Mouse (Mus musculus) fat pad, adult 2 months (tissue): ENCODE measurements around the gene Arap1.
A peak's percentile ranks its signal among the peaks of the same experiment; 100 is the strongest.

Experiments
- DNase-seq: peaks from one replicate; pipeline ENCODE4 v3.0.0-alpha.2; 2011; ENCODE audit warnings: low read depth, low spot score; ENCODE audit errors: extremely low read depth

Arap1 gene

DNA sequence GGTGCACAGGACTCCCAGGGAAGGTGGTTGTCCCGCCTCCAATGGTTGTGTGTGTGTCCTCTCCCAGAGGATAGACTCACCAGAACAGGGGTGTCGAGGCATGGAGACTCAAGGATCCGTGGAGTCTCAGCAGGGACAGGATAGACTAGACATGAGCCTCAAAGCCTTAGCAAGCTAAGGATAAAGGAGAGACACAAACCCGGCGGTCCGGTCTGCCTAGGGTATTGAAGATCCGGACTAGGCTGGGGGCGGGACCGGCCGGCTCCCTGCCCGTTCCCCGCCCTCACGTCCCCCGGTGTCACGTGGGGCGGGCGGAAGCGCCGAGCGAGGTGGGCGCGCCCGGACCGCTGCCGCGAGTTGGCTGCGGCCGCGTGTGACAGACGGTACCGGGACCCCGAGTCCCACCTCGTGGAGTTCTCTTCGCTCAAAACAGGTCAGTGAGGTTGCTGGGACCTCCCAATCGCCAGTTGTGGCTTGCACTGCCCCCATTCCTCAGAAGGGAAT lies at the start of gene Arap1:
Arap1 (plus strand) TSS at position 301 of the 504 bp plus-strand sequence.
- no peak for DNase-seq

- no peak for DNase-seq
Observed at GRCm38 (mm10) chr7:101298375-101298774, 49.5 kb upstream of the Arap1 start.

- no peak for DNase-seq
Observed at GRCm38 (mm10) chr7:101301361-101301880, 46.4 kb upstream of the Arap1 start.

GRCm38 (mm10) chr7:101301881-101302456 lies 45.9 kb upstream of the Arap1 start, which contains the start of gene Atg16l2:
Atg16l2 (minus strand) TSS chr7:101302251.
- DNase-seq = peak; percentile 63

DNA sequence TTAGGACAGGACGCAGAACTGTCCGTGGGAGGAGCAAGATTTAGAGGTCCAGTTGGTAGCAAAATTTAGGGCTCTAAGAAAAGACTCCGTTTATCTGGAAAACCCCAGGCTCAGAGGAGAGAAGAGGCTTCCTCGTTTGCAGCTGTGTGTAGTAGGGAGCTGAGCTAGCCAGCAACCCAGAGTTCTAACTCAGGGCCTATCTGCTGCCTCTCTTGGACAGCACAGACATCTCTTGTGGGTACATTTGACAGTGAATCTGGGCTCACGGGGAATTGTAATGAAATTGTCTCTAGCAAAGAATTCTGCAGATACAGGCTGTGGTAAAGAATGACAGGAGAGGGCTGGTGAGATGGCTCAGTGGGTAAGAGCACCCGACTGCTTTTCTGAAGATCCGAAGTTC lies 45.2 kb upstream of the Arap1 start:
- no peak for DNase-seq

DNA sequence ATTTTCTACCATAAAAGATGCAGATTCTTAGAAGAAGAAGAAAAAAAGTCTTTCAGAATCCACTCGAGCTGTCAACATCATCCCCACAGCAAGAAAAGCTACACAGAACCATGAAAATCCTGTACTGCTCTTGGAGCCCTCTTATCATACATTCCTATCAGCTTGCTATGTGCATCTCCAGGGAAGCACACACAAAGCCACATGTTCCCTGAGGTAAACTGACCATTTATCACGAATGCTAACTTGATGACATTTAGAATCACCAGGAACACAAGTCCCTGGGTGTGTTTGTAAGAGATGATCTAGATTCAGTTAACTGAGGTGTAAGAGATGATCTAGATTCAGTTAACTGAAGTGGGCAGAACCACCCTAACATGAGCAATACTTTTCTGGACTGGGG lies 41.0 kb upstream of the Arap1 start:
- no peak for DNase-seq

GRCm38 (mm10) chr7:101309985-101310326 lies 37.9 kb upstream of the Arap1 start:
- no peak for DNase-seq

GRCm38 (mm10) chr7:101310327-101311028 lies 37.4 kb upstream of the Arap1 start:
- DNase-seq = peak; percentile 83

DNA sequence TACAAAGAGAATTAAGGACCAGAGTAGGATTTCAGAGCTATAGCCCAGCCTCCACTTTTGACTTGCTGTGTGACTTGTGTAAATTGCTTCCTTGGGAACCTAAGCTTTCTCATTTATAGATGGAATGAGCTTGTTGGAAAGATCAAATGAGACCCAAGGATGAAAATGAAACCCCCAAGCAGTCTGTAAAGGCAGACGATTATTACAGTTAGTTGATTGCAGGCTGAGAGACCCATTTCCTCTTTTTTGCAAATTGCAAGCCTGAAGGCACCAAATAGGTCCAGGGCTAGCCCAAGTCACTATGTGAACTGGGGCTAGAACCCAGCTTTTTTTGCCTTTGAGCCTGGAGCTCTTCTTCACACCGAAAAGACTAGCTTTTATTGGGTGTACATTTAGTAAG lies 36.8 kb upstream of the Arap1 start:
- DNase-seq = no peak

DNA sequence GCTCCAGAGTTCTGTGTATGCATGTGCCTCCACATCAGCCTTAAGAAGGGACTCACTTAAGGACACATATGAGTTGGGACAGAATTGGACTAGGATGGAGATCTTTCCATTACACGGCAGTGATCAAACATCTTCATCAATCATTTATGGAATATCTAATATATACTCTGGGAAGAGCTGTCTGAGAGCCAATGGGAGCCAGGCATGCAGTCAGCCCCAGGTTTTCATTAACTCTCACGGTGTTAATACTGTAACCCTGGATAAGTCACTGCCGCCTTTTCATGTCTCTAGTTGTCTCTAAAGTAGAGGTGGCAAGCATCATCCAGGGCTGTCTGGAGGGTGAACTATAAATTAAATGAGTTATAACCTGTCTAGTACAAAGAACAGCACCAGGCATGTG lies 34.8 kb upstream of the Arap1 start:
- DNase-seq = no peak

- no peak for DNase-seq
Observed at GRCm38 (mm10) chr7:101314396-101314795, 33.5 kb upstream of the Arap1 start.

DNA sequence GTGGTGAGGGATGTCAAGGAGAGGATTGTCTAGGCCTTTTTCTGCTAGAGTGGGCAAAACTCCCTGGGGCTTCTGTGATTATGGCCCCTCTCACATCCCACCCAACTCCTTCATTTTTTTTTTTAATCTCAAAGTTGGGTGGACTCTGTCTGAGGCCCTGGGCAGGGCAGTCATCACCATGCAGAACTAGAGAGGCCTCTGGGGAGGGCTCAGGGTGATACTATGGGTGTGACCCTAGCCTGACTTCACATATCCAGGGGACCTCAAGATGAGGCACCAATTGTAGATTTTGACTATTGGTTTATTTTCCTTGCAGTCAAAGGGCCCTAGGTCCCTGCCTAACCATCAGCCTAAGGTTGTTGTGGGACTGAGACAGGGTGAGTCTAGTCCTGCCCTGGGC lies 32.2 kb upstream of the Arap1 start:
- no peak for DNase-seq

GRCm38 (mm10) chr7:101316591-101317001 lies 31.3 kb upstream of the Arap1 start:
- DNase-seq = no peak

GRCm38 (mm10) chr7:101317014-101317413 lies 30.9 kb upstream of the Arap1 start, which contains the start of gene Stard10:
Stard10 (plus strand) TSS chr7:101317086.
- DNase-seq = no peak

DNA sequence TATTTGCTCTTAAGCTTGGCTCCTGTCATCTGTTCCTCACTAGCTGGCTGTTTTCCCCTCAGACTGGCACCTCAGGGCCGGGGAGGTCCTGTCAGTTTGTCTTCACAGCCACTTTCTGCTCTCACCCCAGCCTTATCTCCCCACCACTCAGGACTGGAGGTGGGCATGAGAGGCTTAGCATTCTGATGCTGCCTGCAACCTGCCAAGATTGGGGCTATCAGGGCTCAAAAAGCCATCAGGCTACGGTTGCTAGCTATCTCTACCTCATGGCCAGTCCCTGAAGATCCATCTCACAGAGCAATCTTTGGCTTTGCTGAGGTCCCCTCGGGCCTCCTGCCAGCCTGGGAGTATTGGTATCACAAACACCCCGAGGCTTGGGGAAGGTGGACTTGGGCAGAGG lies 29.0 kb upstream of the Arap1 start:
- DNase-seq = no peak

- no peak for DNase-seq
Observed at GRCm38 (mm10) chr7:101319796-101320195, 28.1 kb upstream of the Arap1 start.

- DNase-seq = no peak
Observed at GRCm38 (mm10) chr7:101320399-101321217, 27.3 kb upstream of the Arap1 start.

DNA sequence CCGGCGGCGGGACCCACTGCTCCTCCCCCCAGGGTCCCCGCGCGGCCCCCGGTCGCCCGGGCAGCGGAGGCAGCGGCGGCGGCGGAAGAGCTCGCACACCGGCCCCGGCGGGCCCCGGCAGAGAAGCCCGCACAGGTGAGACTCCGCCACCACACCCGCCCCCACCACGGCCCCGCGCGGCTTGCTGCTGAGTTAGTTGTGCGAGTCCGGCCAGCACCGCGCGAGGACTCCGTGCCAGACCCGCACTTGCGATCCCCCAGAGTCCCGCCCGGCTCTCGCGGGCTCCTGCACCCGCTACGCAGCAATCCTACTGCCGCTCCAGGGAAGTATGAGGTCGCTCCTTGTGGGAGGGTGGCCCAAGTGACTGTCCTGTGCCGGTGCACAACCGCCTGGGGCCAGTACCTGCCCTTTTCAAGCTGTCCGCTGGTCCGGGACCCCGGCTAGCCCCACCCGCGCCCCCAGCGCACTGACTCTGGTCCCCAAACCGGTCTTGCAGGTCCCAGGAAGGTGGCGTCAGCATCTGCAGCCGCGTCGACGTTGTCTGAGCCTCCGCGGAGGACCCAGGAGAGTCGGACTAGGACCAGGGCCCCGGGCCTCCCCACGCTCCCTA lies 26.5 kb upstream of the Arap1 start:
- no peak for DNase-seq

- DNase-seq = no peak
Observed at GRCm38 (mm10) chr7:101323141-101323594, 24.7 kb upstream of the Arap1 start.

- no peak for DNase-seq
Observed at GRCm38 (mm10) chr7:101324142-101324962, 23.5 kb upstream of the Arap1 start.
